Mouse (Mus musculus) forebrain, embryonic 11.5 days (tissue): ENCODE results near the gene Hephl1. TPM values are rescaled to one million over a fixed set of nuclear protein-coding genes. Genes with fewer than 3 reads are reported as not detected.

Experiments
- ATAC-seq: fragments of 200-750 bp; cut with Nextera tagmentation; replicated peaks from 2 replicates; pipeline ENCODE4 v1.8.0; 2017; ENCODE audit warnings: moderate TSS enrichment; ENCODE audit not compliant: low FRiP score
- DNase-seq: peaks from one replicate; pipeline ENCODE4 v3.0.0-alpha.2; 2017; ENCODE audit warnings: low spot score
- H3K27ac ChIP-seq: fragments of 300-500 bp; sonication (generic); 2 replicates; pipeline ENCODE4 v1.5.1; 2014; ENCODE audit warnings: low read depth, low read length
- H3K27me3 ChIP-seq: fragments of 300-500 bp; sonication (generic); 2 replicates; pipeline ENCODE4 v1.6.1; 2014; ENCODE audit warnings: mild to moderate bottlenecking, low read length, mixed read lengths; ENCODE audit not compliant: control insufficient read depth, insufficient read depth
- H3K36me3 ChIP-seq: fragments of 300-500 bp; sonication (generic); 2 replicates; pipeline ENCODE4 v1.6.1; 2014; ENCODE audit warnings: mild to moderate bottlenecking, low read length, moderate library complexity, mixed read lengths; ENCODE audit not compliant: control insufficient read depth, insufficient read depth
- H3K4me1 ChIP-seq: fragments of 300-500 bp; sonication (generic); replicated peaks from 2 replicates; pipeline ENCODE4 v1.6.1; 2014; ENCODE audit warnings: low read length, mixed read lengths; ENCODE audit not compliant: control insufficient read depth, insufficient read depth
- H3K4me2 ChIP-seq: fragments of 300-500 bp; sonication (generic); 2 replicates; pipeline ENCODE4 v1.6.1; 2014; ENCODE audit warnings: low read depth, mild to moderate bottlenecking, low read length, moderate library complexity, mixed read lengths; ENCODE audit not compliant: severe bottlenecking
- H3K4me3 ChIP-seq: fragments of 300-500 bp; sonication (generic); 2 replicates; pipeline ENCODE4 v1.5.1; 2014; ENCODE audit warnings: low read depth, low read length
- H3K9ac ChIP-seq: fragments of 300-500 bp; sonication (generic); 2 replicates; pipeline ENCODE4 v1.6.1; 2014; ENCODE audit warnings: low read length
- H3K9me3 ChIP-seq: fragments of 300-500 bp; sonication (generic); 2 replicates; pipeline ENCODE4 v1.6.1; 2016; ENCODE audit warnings: low read length, mixed read lengths; ENCODE audit not compliant: control insufficient read depth
- WGBS: fragments of 180-500 bp; shearing (Covaris S2); extraction: QIAGEN DNeasy Blood & Tissue Kit; methylation state at CpG from one replicate; pipeline ENCODE4 v1.1.7; 2014; 5-methylcytosine and 5-hydroxymethylcytosine counted together
- polyA plus RNA-seq: library from polyadenylated mRNA; unstranded; fragments of >200 nt; fragmentation: Nextera tagmentation; extraction: Ambion mirVana; gene quantifications from 2 replicates; pipeline ENCODE4 v1.2.1, GENCODE M21; 2014

Gene Hephl1
- polyA plus RNA-seq, 1 experiment from 2014 or later, result not detected

- WGBS, result 86% methylated on average over 6 of the region's 6 CpGs
- DNase-seq, result no peak
- Histone ChIP-seq H3K27ac (no peak overlapping the region), H3K36me3 (no peaks in the 10 kb centered on the region), H3K9ac (no peak overlapping the region), H3K4me2 (no peak overlapping the region), H3K4me3 (no peak overlapping the region), H3K27me3 (no peaks in the 10 kb centered on the region), H3K9me3 (no peaks in the 10 kb centered on the region), H3K4me1 (no peaks in the 10 kb centered on the region)
- no peak for ATAC-seq
Measured at GRCm38 (mm10) chr9:15068686-15069295, 43.1 kb downstream of the Hephl1 start.

GRCm38 (mm10) chr9:15067995-15068685 is 43.8 kb downstream of the Hephl1 start:
- Histone ChIP-seq H3K4me2 (no peak overlapping the region), H3K27me3 (no peaks in the 10 kb centered on the region), H3K4me3 (no peak overlapping the region), H3K9me3 (no peaks in the 10 kb centered on the region), H3K9ac (no peak overlapping the region), H3K4me1 (no peaks in the 10 kb centered on the region), H3K36me3 (no peaks in the 10 kb centered on the region), H3K27ac (no peak overlapping the region)
- DNase-seq (no peak), ATAC-seq (no peak)
- 78% methylated on average over 7 of the region's 7 CpGs for WGBS

- H3K27me3 ChIP-seq, result no peaks in the 10 kb centered on the region
- H3K9ac ChIP-seq, result no peak overlapping the region
- no peaks in the 10 kb centered on the region for H3K4me1 ChIP-seq
- no peak overlapping the region for H3K4me3 ChIP-seq
- no peaks in the 10 kb centered on the region for H3K36me3 ChIP-seq
- no peak for ATAC-seq
- no peak overlapping the region for H3K27ac ChIP-seq
- 29% methylated on average over 1 of the region's 1 CpGs for WGBS
- DNase-seq, result no peak
- no peak overlapping the region for H3K4me2 ChIP-seq
- no peaks in the 10 kb centered on the region for H3K9me3 ChIP-seq
Measured at GRCm38 (mm10) chr9:15064176-15064575, 47.7 kb downstream of the Hephl1 start.

GRCm38 (mm10) chr9:15060847-15061246 is 51.1 kb downstream of the Hephl1 start:
- H3K4me3 ChIP-seq, result no peak overlapping the region
- ATAC-seq (no peak), DNase-seq (no peak)
- H3K27me3 ChIP-seq, result no peaks in the 10 kb centered on the region
- no peak overlapping the region for H3K27ac ChIP-seq
- WGBS, result 89% methylated on average over 5 of the region's 5 CpGs
- H3K9me3 ChIP-seq, result no peaks in the 10 kb centered on the region
- H3K9ac ChIP-seq, result no peak overlapping the region
- no peaks in the 10 kb centered on the region for H3K36me3 ChIP-seq
- no peaks in the 10 kb centered on the region for H3K4me1 ChIP-seq
- H3K4me2 ChIP-seq, result no peak overlapping the region

GRCm38 (mm10) chr9:15060026-15060425 is 51.9 kb downstream of the Hephl1 start:
- Histone ChIP-seq H3K36me3 (no peaks in the 10 kb centered on the region), H3K9ac (no peak overlapping the region), H3K4me3 (no peak overlapping the region), H3K9me3 (no peaks in the 10 kb centered on the region), H3K27ac (no peak overlapping the region), H3K4me1 (no peaks in the 10 kb centered on the region), H3K27me3 (no peaks in the 10 kb centered on the region), H3K4me2 (no peak overlapping the region)
- DNase-seq (no peak), ATAC-seq (no peak)
- 86% methylated on average over 6 of the region's 6 CpGs for WGBS

GRCm38 (mm10) chr9:15045740-15046139 is 66.2 kb downstream of the Hephl1 start:
- Histone ChIP-seq H3K4me2 (peak overlapping the region; percentile 69), H3K9me3 (no peaks in the 10 kb centered on the region), H3K27ac (peak overlapping the region; percentile 81; the same call in 1 of the 2 replicates), H3K9ac (peak overlapping the region; percentile 88), H3K4me1 (peaks cover 3% of the 10 kb centered on the region; the same call in 1 of the 2 replicates), H3K36me3 (no peaks in the 10 kb centered on the region), H3K4me3 (peak overlapping the region; percentile 88), H3K27me3 (no peaks in the 10 kb centered on the region)
- no peak for DNase-seq
- 43% methylated on average over 10 of the region's 10 CpGs for WGBS
- ATAC-seq, result no peak

- WGBS, result under 1% methylated on average over 68 of the region's 68 CpGs
- H3K4me3 ChIP-seq, result peak within 1 kb of the TSS; percentile 88
- H3K4me2 ChIP-seq, result peak within 1 kb of the TSS; percentile 69
Measured at GRCm38 (mm10) chr9:15045084-15045669, 66.7 kb downstream of the Hephl1 start, which contains the start of gene Panx1. TSS of gene Panx1 (minus strand) at chr9:15045478.

GRCm38 (mm10) chr9:15044391-15045083 is 67.4 kb downstream of the Hephl1 start:
- Histone ChIP-seq H3K4me1 (peaks cover 3% of the 10 kb centered on the region; the same call in 1 of the 2 replicates), H3K4me3 (peak overlapping the region; percentile 88), H3K4me2 (peak overlapping the region; percentile 69), H3K27me3 (no peaks in the 10 kb centered on the region), H3K36me3 (no peaks in the 10 kb centered on the region), H3K27ac (peak overlapping the region; percentile 81), H3K9me3 (no peaks in the 10 kb centered on the region), H3K9ac (peak overlapping the region; percentile 88)
- ATAC-seq (peak; percentile 52), DNase-seq (peak; percentile 71)
- WGBS, result under 1% methylated on average over 28 of the region's 28 CpGs

More at GRCm38 (mm10) chr9:15045084-15045669, 66.7 kb downstream of the Hephl1 start, which contains the start of gene Panx1:
- peak; percentile 87 for DNase-seq
- H3K36me3 ChIP-seq, result no peaks in the 10 kb centered on the region
- no peaks in the 10 kb centered on the region for H3K27me3 ChIP-seq
- H3K4me1 ChIP-seq, result peaks cover 3% of the 10 kb centered on the region; the same call in 1 of the 2 replicates
- H3K27ac ChIP-seq, result peak within 1 kb of the TSS; percentile 81
- peak within 1 kb of the TSS; percentile 88 for H3K9ac ChIP-seq
- no peaks in the 10 kb centered on the region for H3K9me3 ChIP-seq
- peak; percentile 90 for ATAC-seq
